Mouse (Mus musculus) neural tube, embryonic 11.5 days (tissue): ENCODE results near the gene Ccdc162. TPM values are rescaled to one million over a fixed set of nuclear protein-coding genes. Genes with fewer than 3 reads are reported as not detected.
"Not testable (repeated sequence)": the region's sequence is repeated elsewhere in the genome, so short reads cannot be mapped to it uniquely, and the experiment has no call there.

Source experiments
- ATAC-seq: fragments of 200-750 bp; cut with Nextera tagmentation; 2 replicates; pipeline ENCODE4 v1.8.0; 2017; ENCODE audit warnings: moderate number of reproducible peaks, mild to moderate bottlenecking, moderate TSS enrichment, moderate library complexity; ENCODE audit not compliant: insufficient read depth, low FRiP score, low TSS enrichment
- DNase-seq: peaks from one replicate; pipeline ENCODE4 v3.0.0-alpha.2; 2015; ENCODE audit warnings: low spot score
- H3K27ac ChIP-seq: fragments of 300-500 bp; sonication (generic); 2 replicates; pipeline ENCODE4 v1.5.1; 2014; ENCODE audit warnings: low read depth, mild to moderate bottlenecking, low read length
- H3K27me3 ChIP-seq: fragments of 300-500 bp; sonication (generic); 2 replicates; pipeline ENCODE4 v1.6.1; 2014; ENCODE audit warnings: mild to moderate bottlenecking, low read length, mixed read lengths; ENCODE audit not compliant: control insufficient read depth, insufficient read depth
- H3K36me3 ChIP-seq: fragments of 300-500 bp; sonication (generic); 2 replicates; pipeline ENCODE4 v1.6.1; 2014; ENCODE audit warnings: mild to moderate bottlenecking, low read length, moderate library complexity, mixed read lengths; ENCODE audit not compliant: control insufficient read depth, insufficient read depth
- H3K4me1 ChIP-seq: fragments of 300-500 bp; sonication (generic); 2 replicates; pipeline ENCODE4 v1.6.1; 2014; ENCODE audit warnings: low read length, mixed read lengths; ENCODE audit not compliant: control insufficient read depth, insufficient read depth
- H3K4me2 ChIP-seq: fragments of 300-500 bp; sonication (generic); 2 replicates; pipeline ENCODE4 v1.6.1; 2014; ENCODE audit warnings: low read depth, mild to moderate bottlenecking, moderate library complexity
- H3K4me3 ChIP-seq: fragments of 300-500 bp; sonication (generic); 2 replicates; pipeline ENCODE4 v1.5.1; 2014; ENCODE audit warnings: low read depth, low read length
- H3K9ac ChIP-seq: fragments of 300-500 bp; sonication (generic); 2 replicates; pipeline ENCODE4 v1.6.1; 2014; ENCODE audit warnings: mild to moderate bottlenecking, low read length
- H3K9me3 ChIP-seq: fragments of 300-500 bp; sonication (generic); 2 replicates; pipeline ENCODE4 v1.6.1; 2016; ENCODE audit warnings: low read length; ENCODE audit not compliant: control insufficient read depth
- WGBS: fragments of 180-500 bp; shearing (Covaris S2); extraction: QIAGEN DNeasy Blood & Tissue Kit; methylation state at CpG from one replicate; pipeline ENCODE4 v1.1.7; 2014; 5-methylcytosine and 5-hydroxymethylcytosine counted together
- polyA plus RNA-seq: library from polyadenylated mRNA; unstranded; fragments of >200 nt; fragmentation: Nextera tagmentation; extraction: Ambion mirVana; gene quantifications from 2 replicates; pipeline ENCODE4 v1.2.1, GENCODE M21; 2014

Ccdc162 gene
- polyA plus RNA-seq, 1 experiment from 2014 or later, result 0.28 TPM

DNA sequence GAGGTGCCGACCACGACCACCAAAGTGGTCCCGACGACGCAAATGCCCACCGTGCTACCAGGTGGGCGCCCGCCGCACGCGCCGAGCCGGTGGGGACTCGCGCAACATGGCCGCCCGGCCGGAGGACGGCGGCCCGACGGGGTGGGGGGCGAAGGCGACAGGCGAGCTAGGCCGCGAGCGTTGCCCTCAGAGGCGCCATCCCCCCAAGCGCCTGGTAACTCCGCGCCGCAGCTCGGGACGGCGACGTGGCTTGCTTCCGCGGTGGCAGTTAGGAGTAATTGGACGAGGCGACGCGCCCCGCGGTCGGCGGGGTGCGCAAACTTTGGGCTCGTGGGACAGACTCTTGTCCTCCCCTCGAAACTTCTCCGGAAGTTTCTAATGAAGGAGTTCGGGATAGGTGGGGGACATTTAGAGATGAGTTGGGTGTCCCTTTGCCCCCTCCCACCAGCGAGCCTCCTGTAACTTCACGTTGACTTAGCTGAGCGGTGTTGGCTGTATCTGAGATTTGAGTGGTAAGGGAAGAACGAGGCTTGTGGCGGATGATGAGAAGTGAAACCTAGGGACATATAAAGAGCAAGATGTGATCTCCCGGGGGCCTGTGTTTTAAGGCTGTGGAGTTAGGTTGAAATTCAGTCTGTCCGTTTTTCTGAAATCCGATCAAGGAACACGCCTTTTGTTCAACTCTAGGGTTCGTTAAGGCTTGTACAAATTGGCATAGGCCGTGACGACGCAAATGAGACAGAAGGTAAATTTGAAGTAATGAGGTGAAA is 196.6 kb downstream of the Ccdc162 start:
- ATAC-seq, result no peak; the same call in none of the 2 replicates
- Histone ChIP-seq H3K36me3 (no peaks in the 10 kb centered on the region), H3K4me2 (peak overlapping the region; percentile 53), H3K27me3 (no peaks in the 10 kb centered on the region), H3K9ac (peak overlapping the region; percentile 97), H3K4me1 (peaks cover 13% of the 10 kb centered on the region), H3K27ac (peak overlapping the region; percentile 89), H3K9me3 (no peaks in the 10 kb centered on the region), H3K4me3 (peak overlapping the region; percentile 89)
- WGBS, result under 1% methylated on average over 65 of the region's 65 CpGs
- DNase-seq, result peak; percentile 77

DNA sequence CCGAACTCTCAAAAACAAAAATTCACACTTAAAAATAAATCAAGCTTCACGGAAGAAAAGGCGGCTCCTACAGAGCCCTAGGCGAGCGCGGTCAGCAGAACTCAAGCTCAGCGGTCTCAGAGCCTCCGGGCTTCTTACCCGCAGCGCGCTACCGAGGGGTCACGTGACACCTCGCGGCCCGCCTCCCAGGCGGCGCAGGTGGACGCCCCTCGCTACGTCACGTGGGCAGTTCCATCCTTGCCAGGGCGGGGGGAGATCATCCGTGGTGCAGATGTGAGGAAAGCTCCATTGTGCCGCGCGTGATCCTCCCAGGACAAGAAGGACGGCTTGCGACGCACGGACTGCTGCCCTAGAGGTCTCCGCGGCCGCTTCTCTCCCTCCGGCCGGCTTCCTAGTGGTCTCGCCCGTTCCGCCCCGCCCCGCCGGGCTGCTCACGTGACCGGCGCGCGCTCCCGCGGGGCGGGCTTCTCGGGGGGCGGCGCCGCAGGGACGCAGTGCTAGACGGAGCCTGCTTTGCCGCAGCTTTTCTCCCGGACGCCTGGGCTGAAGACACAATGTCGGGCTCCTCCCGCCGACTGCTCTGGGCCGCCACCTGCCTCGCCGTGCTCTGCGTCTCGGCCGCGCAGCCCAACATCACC is 197.3 kb downstream of the Ccdc162 start, which contains the start of gene Cd164:
TSS of gene Cd164 (plus strand) at position 434 of the 638 bp plus-strand sequence.
- no peaks in the 10 kb centered on the region for H3K27me3 ChIP-seq
- WGBS, result under 1% methylated on average over 62 of the region's 69 CpGs
- peak within 1 kb of the TSS; percentile 89 for H3K4me3 ChIP-seq
- H3K9ac ChIP-seq, result peak within 1 kb of the TSS; percentile 97
- peak within 1 kb of the TSS; percentile 89 for H3K27ac ChIP-seq
- H3K4me1 ChIP-seq, result peaks cover 13% of the 10 kb centered on the region
- H3K9me3 ChIP-seq, result no peaks in the 10 kb centered on the region
- no peaks in the 10 kb centered on the region for H3K36me3 ChIP-seq
- peak; percentile 93 for ATAC-seq
- peak within 1 kb of the TSS; percentile 53 for H3K4me2 ChIP-seq
- DNase-seq, result peak; percentile 95

DNA sequence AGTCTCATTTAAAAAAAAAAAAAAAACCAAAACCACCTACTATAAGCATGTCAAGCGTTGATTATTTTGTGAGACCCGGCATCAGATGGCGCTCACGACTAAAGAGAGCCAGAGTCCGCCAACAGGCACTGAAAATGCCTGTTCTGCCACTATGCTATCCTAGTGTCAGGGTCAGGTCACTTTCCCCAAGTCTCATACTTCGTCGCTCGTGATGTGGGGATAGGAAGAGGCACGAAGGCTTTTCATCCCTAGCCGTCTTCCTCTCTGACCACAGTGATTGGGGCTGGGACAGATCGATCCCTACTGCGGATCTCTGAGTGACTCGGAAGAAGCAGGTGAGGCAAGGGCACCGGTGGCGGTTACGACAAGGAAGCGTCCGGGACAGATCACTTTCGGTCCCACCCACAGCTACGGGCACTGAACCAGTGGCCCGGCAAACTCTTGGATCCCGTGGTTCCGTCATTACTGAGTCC is 197.9 kb downstream of the Ccdc162 start:
- H3K27me3 ChIP-seq, result no peaks in the 10 kb centered on the region

DNA sequence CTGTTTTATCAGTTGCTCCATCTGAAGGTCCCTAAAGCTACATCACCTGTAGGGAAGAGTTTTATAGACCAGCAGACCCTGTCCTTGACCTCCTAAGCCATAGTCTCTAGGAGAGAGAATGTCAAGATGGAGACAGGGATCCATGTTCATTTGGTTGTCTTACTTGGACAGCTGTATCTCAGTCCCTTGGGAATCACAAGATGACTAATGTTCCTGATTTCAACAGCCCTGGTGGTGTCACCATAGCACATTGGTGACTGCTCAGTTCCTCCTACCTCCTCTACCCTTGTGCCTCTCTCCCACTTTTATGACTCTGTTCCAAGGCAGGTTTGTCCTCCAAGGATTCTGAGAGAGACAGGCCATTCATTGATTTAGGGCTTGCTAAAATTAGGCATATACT is 201.5 kb downstream of the Ccdc162 start:
- H3K27ac ChIP-seq, result no peak overlapping the region
- no peaks in the 10 kb centered on the region for H3K9me3 ChIP-seq
- no peak overlapping the region for H3K9ac ChIP-seq
- H3K4me3 ChIP-seq, result no peak overlapping the region
- H3K4me1 ChIP-seq, result no peaks in the 10 kb centered on the region
- no peaks in the 10 kb centered on the region for H3K36me3 ChIP-seq
- H3K27me3 ChIP-seq, result no peaks in the 10 kb centered on the region
- ATAC-seq, result no peak
- no peak overlapping the region for H3K4me2 ChIP-seq
- no peak for DNase-seq

More for the DNA sequence above, 197.9 kb downstream of the Ccdc162 start:
- peak overlapping the region; percentile 37 for H3K9ac ChIP-seq
- H3K4me2 ChIP-seq, result peak overlapping the region; percentile 53
- H3K4me1 ChIP-seq, result peaks cover 13% of the 10 kb centered on the region
- peak overlapping the region; percentile 89 for H3K4me3 ChIP-seq
- no peaks in the 10 kb centered on the region for H3K36me3 ChIP-seq
- DNase-seq (no peak), ATAC-seq (peak; percentile 58)
- no peaks in the 10 kb centered on the region for H3K9me3 ChIP-seq
- peak overlapping the region; percentile 89 for H3K27ac ChIP-seq
- under 1% methylated on average over 23 of the region's 23 CpGs for WGBS

- Histone ChIP-seq H3K36me3 (no peaks in the 10 kb centered on the region), H3K9ac (no peak overlapping the region), H3K9me3 (no peaks in the 10 kb centered on the region), H3K4me3 (no peak overlapping the region), H3K27ac (no peak overlapping the region), H3K4me2 (no peak overlapping the region), H3K27me3 (no peaks in the 10 kb centered on the region), H3K4me1 (no peaks in the 10 kb centered on the region)
- no peak for ATAC-seq
- 79% methylated on average over 4 of the region's 4 CpGs for WGBS
- DNase-seq, result no peak
Observed at GRCm38 (mm10) chr10:41514301-41514700, 202.1 kb downstream of the Ccdc162 start.

- H3K9me3 ChIP-seq, result no peaks in the 10 kb centered on the region
- no peaks in the 10 kb centered on the region for H3K27me3 ChIP-seq
- H3K4me3 ChIP-seq, result no peak overlapping the region
- WGBS, result 42% methylated on average over 2 of the region's 2 CpGs
- H3K4me2 ChIP-seq, result no peak overlapping the region
- no peak overlapping the region for H3K9ac ChIP-seq
- H3K4me1 ChIP-seq, result no peaks in the 10 kb centered on the region
- no peaks in the 10 kb centered on the region for H3K36me3 ChIP-seq
- ATAC-seq (no peak), DNase-seq (no peak)
- H3K27ac ChIP-seq, result no peak overlapping the region
Observed at GRCm38 (mm10) chr10:41509160-41509559, 207.3 kb downstream of the Ccdc162 start.

- not testable (repeated sequence) for H3K9ac ChIP-seq, H3K36me3 ChIP-seq, H3K27ac ChIP-seq, H3K27me3 ChIP-seq, H3K9me3 ChIP-seq, H3K4me2 ChIP-seq, H3K4me3 ChIP-seq, ATAC-seq, H3K4me1 ChIP-seq
- 5% methylated on average over 3 of the region's 3 CpGs for WGBS
- peak; percentile 66 for DNase-seq
Observed at GRCm38 (mm10) chr10:41505446-41505845, 211.0 kb downstream of the Ccdc162 start.

DNA sequence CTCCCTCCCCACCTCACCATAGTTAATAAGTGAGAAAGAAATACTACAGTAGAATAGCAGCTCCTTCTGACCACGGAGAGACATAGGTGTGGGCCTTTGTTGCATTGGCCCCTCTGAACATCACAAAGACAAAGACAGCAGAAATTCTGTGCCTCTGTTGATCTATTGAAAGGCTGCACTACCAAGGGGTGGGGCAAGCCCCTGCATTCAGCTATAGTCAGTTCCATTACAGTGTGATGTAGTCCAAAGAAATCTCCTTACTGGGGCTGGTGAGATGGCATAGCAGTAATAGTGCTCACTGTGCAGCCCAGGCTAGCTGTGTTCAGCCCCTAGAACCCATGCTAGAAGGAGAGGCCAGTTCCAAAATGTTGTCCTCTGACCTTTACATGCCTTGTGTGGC is 211.4 kb downstream of the Ccdc162 start:
- no peak for ATAC-seq
- DNase-seq, result no peak
- Histone ChIP-seq H3K4me1 (no peaks in the 10 kb centered on the region), H3K27ac (no peak overlapping the region), H3K36me3 (no peaks in the 10 kb centered on the region), H3K9ac (no peak overlapping the region), H3K4me3 (no peak overlapping the region), H3K4me2 (no peak overlapping the region), H3K9me3 (no peaks in the 10 kb centered on the region), H3K27me3 (no peaks in the 10 kb centered on the region)
- 69% methylated on average over 1 of the region's 1 CpGs for WGBS

- Histone ChIP-seq H3K4me3 (no peak overlapping the region), H3K4me1 (no peaks in the 10 kb centered on the region), H3K4me2 (no peak overlapping the region), H3K27me3 (no peaks in the 10 kb centered on the region), H3K9ac (no peak overlapping the region), H3K9me3 (no peaks in the 10 kb centered on the region), H3K27ac (no peak overlapping the region), H3K36me3 (no peaks in the 10 kb centered on the region)
- 73% methylated on average over 4 of the region's 4 CpGs for WGBS
- no peak for ATAC-seq
- DNase-seq, result no peak
Observed at GRCm38 (mm10) chr10:41500941-41501340, 215.5 kb downstream of the Ccdc162 start.
